Mouse (Mus musculus) small intestine, adult 2 months (tissue): ENCODE measurements around the gene Gnptab. TPM values are rescaled to one million over a fixed set of nuclear protein-coding genes. Genes with fewer than 3 reads are reported as not detected.

ENCODE experiments used
- H3K27ac ChIP-seq: fragments of 200-500 bp; 2 replicates; pipeline ENCODE4 v1.5.1; 2012; ENCODE audit warnings: low read depth, low read length, control low read depth, inconsistent platforms; ENCODE audit not compliant: insufficient read depth
- H3K27me3 ChIP-seq: fragments of 200-500 bp; 2 replicates; pipeline ENCODE4 v1.6.1; 2012; ENCODE audit warnings: mild to moderate bottlenecking, moderate library complexity, low read length, inconsistent platforms; ENCODE audit not compliant: control insufficient read depth, insufficient read depth
- H3K36me3 ChIP-seq: fragments of 200-500 bp; 2 replicates; pipeline ENCODE4 v1.6.1; 2012; ENCODE audit warnings: mild to moderate bottlenecking, low read length, control low read depth, inconsistent platforms; ENCODE audit not compliant: control insufficient read depth, insufficient read depth
- H3K4me1 ChIP-seq: fragments of 200-500 bp; 2 replicates; pipeline ENCODE4 v1.6.1; 2012; ENCODE audit warnings: low read length, inconsistent platforms, mixed read lengths; ENCODE audit not compliant: control insufficient read depth, insufficient read depth, insufficient read length
- H3K4me3 ChIP-seq: fragments of 200-500 bp; 2 replicates; pipeline ENCODE4 v1.5.1; 2012; ENCODE audit warnings: low read depth, mild to moderate bottlenecking, control low read depth, inconsistent platforms, low read length, moderate library complexity
- CTCF ChIP-seq: fragments of 200-500 bp; IDR thresholded peaks from 2 replicates; pipeline ENCODE4 v1.5.1; 2012; ENCODE audit warnings: low read depth, mild to moderate bottlenecking, control low read depth, inconsistent platforms, low read length, moderate library complexity, mixed read lengths; ENCODE audit not compliant: insufficient replicate concordance, insufficient read length; ENCODE audit errors: extremely low read depth
- POLR2A ChIP-seq: fragments of 200-500 bp; IDR thresholded peaks from 2 replicates; pipeline ENCODE4 v1.6.1; 2012; ENCODE audit warnings: low read depth, mild to moderate bottlenecking, control low read depth, inconsistent platforms, low read length, moderate library complexity
- WGBS: fragments of 180-500 bp; shearing (Covaris S2); methylation state at CpG from one replicate; pipeline ENCODE4 v1.1.7; 2018; 5-methylcytosine and 5-hydroxymethylcytosine counted together
- polyA plus RNA-seq: library from polyadenylated mRNA; depleted of rRNA; stranded (reverse); fragments of >200 nt; gene quantifications from 2 replicates; pipeline ENCODE4 v1.2.3, GENCODE M21; 2012

Gnptab gene
- polyA plus RNA-seq, 1 experiment: 6.1 TPM

- TF ChIP-seq POLR2A (no peak), CTCF (no peak)
- Histone ChIP-seq H3K27me3 (no peaks in the 10 kb centered on the region), H3K27ac (no peak overlapping the region), H3K4me3 (no peak overlapping the region), H3K36me3 (no peaks in the 10 kb centered on the region), H3K4me1 (peaks cover 10% of the 10 kb centered on the region)
- 87% methylated on average over 6 of the region's 6 CpGs for WGBS
Measured at GRCm38 (mm10) chr10:88386251-88386650, 7.3 kb downstream of the Gnptab start.

GRCm38 (mm10) chr10:88389576-88389975, 10.6 kb downstream of the Gnptab start:
- Histone ChIP-seq H3K27me3 (no peaks in the 10 kb centered on the region), H3K27ac (no peak overlapping the region), H3K36me3 (no peaks in the 10 kb centered on the region; the same call in 1 of the 2 replicates), H3K4me3 (no peak overlapping the region), H3K4me1 (peaks cover 9% of the 10 kb centered on the region)
- TF ChIP-seq POLR2A (no peak), CTCF (no peak)
- WGBS: 48% methylated on average over 4 of the region's 4 CpGs

- Histone ChIP-seq H3K4me1 (peaks cover 9% of the 10 kb centered on the region), H3K36me3 (no peaks in the 10 kb centered on the region; the same call in 1 of the 2 replicates), H3K27me3 (no peaks in the 10 kb centered on the region), H3K27ac (no peak overlapping the region), H3K4me3 (no peak overlapping the region)
- TF ChIP-seq CTCF: no peak
- TF ChIP-seq POLR2A: no peak
- 61% methylated on average over 10 of the region's 10 CpGs for WGBS
Measured at GRCm38 (mm10) chr10:88390096-88390790, 11.3 kb downstream of the Gnptab start.

DNA sequence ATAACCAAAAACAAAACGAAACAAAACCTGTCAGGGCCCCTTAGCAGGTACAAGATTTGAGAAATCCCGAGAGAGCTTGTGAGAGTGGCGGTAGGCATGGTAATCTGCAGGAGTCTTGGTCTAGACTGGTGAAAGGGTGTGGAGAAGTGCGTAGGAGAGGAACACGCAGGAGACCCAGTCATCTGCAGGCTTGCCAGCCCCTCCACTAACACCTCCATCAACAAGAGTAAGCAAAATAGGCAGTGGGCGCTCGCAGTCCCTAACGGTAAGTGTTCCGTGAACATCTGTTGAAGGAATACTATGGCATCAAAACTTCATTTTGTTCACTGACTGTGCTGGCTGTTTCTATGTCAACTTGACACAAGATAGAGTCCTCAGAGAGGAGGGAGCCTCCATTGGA, 12.6 kb downstream of the Gnptab start:
- no peak overlapping the region for H3K4me3 ChIP-seq
- no peak overlapping the region for H3K27ac ChIP-seq
- TF ChIP-seq CTCF (no peak), POLR2A (no peak)
- H3K36me3 ChIP-seq: no peaks in the 10 kb centered on the region; the same call in 1 of the 2 replicates
- 91% methylated on average over 9 of the region's 9 CpGs for WGBS
- H3K27me3 ChIP-seq: no peaks in the 10 kb centered on the region
- H3K4me1 ChIP-seq: peaks cover 9% of the 10 kb centered on the region

DNA sequence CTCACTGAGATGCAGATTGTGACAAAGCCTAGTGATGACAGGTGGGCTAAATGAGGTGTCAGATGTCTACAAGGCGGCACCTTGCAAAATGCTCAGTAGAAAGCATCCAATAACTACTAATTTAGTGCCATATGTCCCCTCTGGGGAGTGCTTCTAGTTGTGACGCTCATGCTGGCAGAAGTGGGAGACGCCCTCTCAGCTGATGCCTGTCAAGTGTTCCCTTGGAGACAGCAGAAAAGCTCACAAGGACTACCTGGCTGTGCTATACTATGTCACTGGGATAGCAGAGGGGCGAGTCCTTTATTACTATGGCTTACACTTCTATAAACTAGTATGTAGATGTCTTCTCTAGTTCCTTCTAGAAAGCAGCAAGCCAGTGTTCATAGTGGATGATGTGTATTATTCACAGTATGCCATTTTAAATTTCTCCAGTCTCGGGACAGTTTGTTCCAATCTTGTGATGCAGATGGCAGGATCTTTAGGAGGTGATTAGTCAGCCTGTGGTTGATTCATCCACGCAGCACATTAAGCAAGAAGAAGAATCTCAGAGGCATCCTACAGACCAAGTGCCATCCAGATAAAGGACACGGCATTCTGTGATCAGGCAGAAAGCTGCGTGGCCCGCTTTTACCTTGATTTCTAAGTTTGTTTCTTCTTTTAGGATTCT, 13.4 kb downstream of the Gnptab start:
- 85% methylated on average over 9 of the region's 9 CpGs for WGBS
- H3K4me1 ChIP-seq: peaks cover 9% of the 10 kb centered on the region
- H3K27ac ChIP-seq: no peak overlapping the region
- H3K27me3 ChIP-seq: no peaks in the 10 kb centered on the region
- TF ChIP-seq POLR2A: no peak
- TF ChIP-seq CTCF: no peak
- no peaks in the 10 kb centered on the region; the same call in 1 of the 2 replicates for H3K36me3 ChIP-seq
- no peak overlapping the region for H3K4me3 ChIP-seq

DNA sequence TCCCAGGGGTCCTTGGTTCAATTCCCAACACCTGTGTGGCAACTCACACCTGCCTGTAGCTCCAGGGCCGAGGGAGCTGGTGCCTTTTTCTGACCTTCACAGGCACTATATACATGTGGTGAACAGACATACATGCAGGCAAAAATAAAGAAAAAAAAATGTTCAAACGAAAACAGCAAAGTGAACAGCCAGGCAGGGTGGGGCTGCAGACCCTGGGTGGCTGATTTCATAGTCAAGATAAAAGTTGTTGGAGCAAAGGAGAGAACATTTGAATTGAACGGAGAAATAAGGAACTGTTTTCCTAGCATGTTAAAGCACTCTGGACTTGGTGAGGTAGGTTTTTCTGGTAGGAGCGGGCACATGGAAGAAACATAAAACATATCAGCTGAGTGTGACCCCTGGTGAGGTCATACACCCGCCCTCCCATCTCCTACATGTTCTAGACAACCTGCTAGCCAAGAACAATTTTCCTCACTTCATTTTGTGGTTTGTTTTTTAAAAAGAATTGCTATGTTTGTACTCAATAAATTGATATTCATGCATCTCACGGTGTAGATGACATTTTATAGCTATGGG, 19.8 kb downstream of the Gnptab start:
- WGBS: 86% methylated on average over 6 of the region's 6 CpGs
- H3K27me3 ChIP-seq: no peaks in the 10 kb centered on the region
- H3K4me1 ChIP-seq: no peaks in the 10 kb centered on the region
- H3K4me3 ChIP-seq: no peak overlapping the region
- TF ChIP-seq POLR2A (no peak), CTCF (no peak)
- no peak overlapping the region for H3K27ac ChIP-seq
- no peaks in the 10 kb centered on the region; the same call in 1 of the 2 replicates for H3K36me3 ChIP-seq

DNA sequence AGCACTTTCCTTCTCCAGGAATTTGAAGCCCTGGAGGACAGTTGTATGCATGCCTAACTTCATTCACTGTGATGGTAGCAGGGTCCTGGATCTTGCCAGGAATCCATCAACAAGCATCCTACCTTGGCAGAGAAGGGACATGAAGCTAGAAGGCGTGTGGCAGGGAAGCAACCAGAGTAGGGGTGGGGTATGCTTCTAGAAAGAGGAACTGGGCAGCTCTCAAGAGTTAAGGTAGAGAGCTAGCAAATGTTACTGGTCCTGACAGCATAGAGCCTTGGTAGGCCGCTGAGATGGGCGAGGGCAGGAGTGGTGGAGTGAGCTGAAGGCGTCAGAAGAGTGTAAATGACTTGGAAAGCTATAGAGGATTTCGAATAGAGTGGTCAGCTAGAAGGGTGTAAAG, 20.3 kb downstream of the Gnptab start:
- 91% methylated on average over 5 of the region's 5 CpGs for WGBS
- Histone ChIP-seq H3K27me3 (no peaks in the 10 kb centered on the region), H3K36me3 (no peaks in the 10 kb centered on the region), H3K4me1 (no peaks in the 10 kb centered on the region), H3K27ac (no peak overlapping the region), H3K4me3 (no peak overlapping the region)
- TF ChIP-seq POLR2A (no peak), CTCF (no peak)
